Mouse (Mus musculus) G1E (cell line): ENCODE data around the gene Gm13275. TPM values are rescaled to one million over a fixed set of nuclear protein-coding genes. Genes with fewer than 3 reads are reported as not detected.
"Not testable (repeated sequence)": the region's sequence is repeated elsewhere in the genome, so short reads cannot be mapped to it uniquely, and the experiment has no call there.

Experiments
- ATAC-seq: 2 replicates; pipeline ENCODE4 v1.8.0; 2016; ENCODE audit warnings: mild to moderate bottlenecking; ENCODE audit not compliant: insufficient number of reproducible peaks, poor library complexity, low FRiP score, severe bottlenecking; ENCODE audit errors: extremely low read depth
- DNase-seq: peaks from one replicate; pipeline ENCODE4 v3.0.0; 2012; ENCODE audit warnings: low spot score
- H3K27me3 ChIP-seq: 2 replicates; pipeline ENCODE4 v1.6.1; 2012; ENCODE audit warnings: mild to moderate bottlenecking, low read length, inconsistent platforms; ENCODE audit not compliant: insufficient read depth
- H3K36me3 ChIP-seq: replicated peaks from 2 replicates; pipeline ENCODE3; 2012; ENCODE audit warnings: mild to moderate bottlenecking, inconsistent platforms
- H3K4me1 ChIP-seq: 2 replicates; pipeline ENCODE4 v1.6.1; 2012; ENCODE audit warnings: low read depth, low read length, inconsistent platforms, mixed read lengths; ENCODE audit not compliant: insufficient read depth
- H3K4me3 ChIP-seq: 2 replicates; pipeline ENCODE4 v1.5.1; 2012; ENCODE audit warnings: low read depth, mild to moderate bottlenecking, inconsistent platforms, low read length, moderate library complexity, mixed read lengths
- H3K9me3 ChIP-seq: replicated peaks from 2 replicates; pipeline ENCODE4 v1.6.1; 2012; ENCODE audit warnings: inconsistent platforms
- polyA plus RNA-seq: library from polyadenylated mRNA; stranded (reverse); fragments of >175 nt; gene quantifications from 2 replicates; pipeline ENCODE4 v1.2.3, GENCODE M21; 2012
- total RNA-seq, 2 experiments: library from RNA; stranded (forward) in 1 of 2; stranded (reverse) in 1 of 2; fragments of 200-1000 nt in 1 of 2; fragments of >200 nt in 1 of 2; fragmentation: Nextera tagmentation in 1 of 2; gene quantifications; 2 replicates each; pipeline ENCODE4 v1.2.3; 2014 to 2017

Gm13275 gene
- total and polyA plus RNA-seq, 3 experiments, result 0.27 TPM; not detected in 2

- H3K4me3 ChIP-seq, DNase-seq, ATAC-seq: not testable (repeated sequence)
These were observed 30.8 kb upstream of the Gm13275 start for GRCm38 (mm10) chr4:88763384-88764018.

GRCm38 (mm10) chr4:88773534-88773933 is 20.8 kb upstream of the Gm13275 start, which contains the start of gene Gm13290:
TSS of gene Gm13290 (plus strand) at chr4:88773834.
- H3K4me3 ChIP-seq, H3K36me3 ChIP-seq, DNase-seq, H3K27me3 ChIP-seq, H3K4me1 ChIP-seq, H3K9me3 ChIP-seq, ATAC-seq: not testable (repeated sequence)

More at GRCm38 (mm10) chr4:88763384-88764018, 30.8 kb upstream of the Gm13275 start:
- H3K9me3 ChIP-seq, H3K4me1 ChIP-seq, H3K27me3 ChIP-seq, H3K36me3 ChIP-seq: not testable (repeated sequence)

- not testable (repeated sequence) for DNase-seq, H3K27me3 ChIP-seq, H3K4me1 ChIP-seq, H3K36me3 ChIP-seq, H3K9me3 ChIP-seq, ATAC-seq, H3K4me3 ChIP-seq
These were observed 17.7 kb upstream of the Gm13275 start, which contains the start of gene Gm13289 for GRCm38 (mm10) chr4:88776622-88777021. TSS of gene Gm13289 (plus strand) at chr4:88776922.

- not testable (repeated sequence) for H3K4me1 ChIP-seq, DNase-seq, H3K36me3 ChIP-seq, H3K9me3 ChIP-seq, H3K4me3 ChIP-seq, ATAC-seq, H3K27me3 ChIP-seq
These were observed 14.7 kb upstream of the Gm13275 start, which contains the start of gene Gm13272 for GRCm38 (mm10) chr4:88779550-88779949. TSS of gene Gm13272 (plus strand) at chr4:88779850.

GRCm38 (mm10) chr4:88780320-88780719 is 14.0 kb upstream of the Gm13275 start:
- ATAC-seq, H3K9me3 ChIP-seq, DNase-seq, H3K4me1 ChIP-seq, H3K4me3 ChIP-seq, H3K27me3 ChIP-seq, H3K36me3 ChIP-seq: not testable (repeated sequence)

- H3K27me3 ChIP-seq, DNase-seq, H3K4me3 ChIP-seq, H3K36me3 ChIP-seq, H3K9me3 ChIP-seq, ATAC-seq, H3K4me1 ChIP-seq: not testable (repeated sequence)
These were observed 12.5 kb upstream of the Gm13275 start, which contains the start of gene Ifnz for GRCm38 (mm10) chr4:88781831-88782230. TSS of gene Ifnz (plus strand) at chr4:88782131.

GRCm38 (mm10) chr4:88782335-88782734 is 12.0 kb upstream of the Gm13275 start:
- H3K27me3 ChIP-seq, H3K36me3 ChIP-seq, DNase-seq, H3K4me3 ChIP-seq, H3K9me3 ChIP-seq, H3K4me1 ChIP-seq, ATAC-seq: not testable (repeated sequence)

- not testable (repeated sequence) for H3K36me3 ChIP-seq, ATAC-seq, H3K4me3 ChIP-seq, H3K9me3 ChIP-seq, DNase-seq, H3K27me3 ChIP-seq, H3K4me1 ChIP-seq
These were observed 8.9 kb upstream of the Gm13275 start, which contains the start of gene Gm13276 for GRCm38 (mm10) chr4:88785409-88785808. TSS of gene Gm13276 (plus strand) at chr4:88785709.

- not testable (repeated sequence) for H3K9me3 ChIP-seq, DNase-seq, H3K4me3 ChIP-seq, ATAC-seq, H3K4me1 ChIP-seq, H3K36me3 ChIP-seq, H3K27me3 ChIP-seq
These were observed 5.9 kb upstream of the Gm13275 start, which contains the start of gene Gm13277 for GRCm38 (mm10) chr4:88788402-88788801. TSS of gene Gm13277 (plus strand) at chr4:88788632.

GRCm38 (mm10) chr4:88791250-88791649 is 3.0 kb upstream of the Gm13275 start, which contains the start of gene Gm13278:
TSS of gene Gm13278 (plus strand) at chr4:88791550.
- not testable (repeated sequence) for H3K36me3 ChIP-seq, H3K9me3 ChIP-seq, H3K27me3 ChIP-seq, H3K4me3 ChIP-seq, DNase-seq, ATAC-seq, H3K4me1 ChIP-seq

GRCm38 (mm10) chr4:88797097-88797496 is 2.8 kb downstream of the Gm13275 start, which contains the start of gene Gm13279:
TSS of gene Gm13279 (plus strand) at chr4:88797397.
- not testable (repeated sequence) for H3K27me3 ChIP-seq, H3K36me3 ChIP-seq, ATAC-seq, H3K4me1 ChIP-seq, H3K9me3 ChIP-seq, DNase-seq, H3K4me3 ChIP-seq

- DNase-seq, H3K36me3 ChIP-seq, H3K4me1 ChIP-seq, H3K27me3 ChIP-seq, H3K4me3 ChIP-seq, ATAC-seq, H3K9me3 ChIP-seq: not testable (repeated sequence)
These were observed 5.1 kb downstream of the Gm13275 start, which contains the start of gene Gm13285 for GRCm38 (mm10) chr4:88799365-88799764. TSS of gene Gm13285 (plus strand) at chr4:88799665.
